Mouse (Mus musculus) duodenum, adult 2 months (tissue): ENCODE measurements around the gene Gngt2. TPM values are rescaled to one million over a fixed set of nuclear protein-coding genes. Genes with fewer than 3 reads are reported as not detected.

Experiments used
- polyA plus RNA-seq: library from polyadenylated mRNA; depleted of rRNA; stranded (reverse); fragments of >200 nt; gene quantifications from 2 replicates; pipeline ENCODE4 v1.2.3, GENCODE M21; 2012; ENCODE audit warnings: low replicate concordance; rRNA removed

Gngt2 gene
- polyA plus RNA-seq: 0.74 and 4.5 TPM in 2 replicates

DNA sequence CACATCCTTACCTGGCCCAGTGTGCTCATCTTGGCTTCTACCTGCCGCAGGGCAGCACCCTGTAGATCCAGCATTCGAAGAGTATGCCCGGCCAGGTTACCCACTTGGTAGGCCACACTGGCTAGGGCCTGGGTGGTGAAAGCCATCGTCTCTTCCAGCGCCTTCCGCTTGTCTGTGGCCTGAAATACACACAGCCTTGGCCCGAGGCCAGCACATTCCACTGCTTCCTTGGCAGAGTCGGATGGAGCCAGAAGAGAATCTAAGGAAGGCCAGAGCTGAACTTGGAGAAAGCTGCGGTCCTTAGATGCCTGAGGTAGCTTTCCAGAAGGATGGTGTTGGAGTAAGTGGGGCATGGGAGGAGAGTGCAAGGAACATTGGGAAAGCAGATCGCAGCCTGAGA, at the start of gene Gngt2:
Gngt2 (plus strand) TSS at position 158 of the 400 bp plus-strand sequence.

GRCm38 (mm10) chr11:95824071-95824876, 12.7 kb upstream of the Gngt2 start, which contains the start of gene Phospho1:
Gene Phospho1 (plus strand): TSS chr11:95824499.

DNA sequence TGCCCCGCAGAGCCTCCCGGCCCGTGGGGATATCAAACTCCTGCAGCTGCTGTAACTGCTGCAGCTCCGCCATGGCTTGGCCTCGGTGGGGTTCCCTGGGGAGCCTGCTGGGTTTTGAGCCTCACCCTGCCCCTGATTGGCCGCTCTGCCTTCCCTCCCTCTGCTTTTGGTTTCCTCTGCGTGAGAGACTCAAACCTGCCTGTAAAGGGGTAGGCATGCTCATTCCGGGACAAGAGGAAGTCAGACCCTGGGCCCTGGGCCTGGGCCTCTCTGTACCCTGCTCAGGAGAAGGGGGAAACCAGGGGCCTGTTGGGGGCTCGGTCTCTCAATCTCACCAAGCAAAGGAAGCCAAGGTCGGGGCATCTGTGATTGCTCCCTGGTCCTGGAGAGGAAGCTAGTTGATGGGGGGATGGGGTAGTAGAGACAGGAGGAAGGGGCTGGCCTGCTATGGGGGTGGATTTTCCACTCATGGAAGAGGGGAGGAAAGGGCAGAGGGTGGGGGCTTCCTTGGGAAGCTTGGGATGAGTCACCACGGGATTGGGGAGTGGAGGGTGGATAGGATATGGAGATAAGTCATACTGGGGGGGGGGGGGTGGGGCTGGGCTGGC, 5.2 kb downstream of the Gngt2 start, which contains the start of gene Abi3:
Abi3 (minus strand) TSS at position 403 of the 608 bp plus-strand sequence.

Other genes with a start within 250 kb of the Gngt2 start
- 5.6 and 8.4 TPM in 2 replicates for gene Ngfr, start 249.5 kb upstream of the Gngt2 start, polyA plus RNA-seq
- gene Phb, start 170.3 kb upstream of the Gngt2 start, polyA plus RNA-seq: 79.3 and 118 TPM in 2 replicates
- 20.0 TPM in 2 replicates for gene Zfp652, start 124.5 kb upstream of the Gngt2 start, polyA plus RNA-seq
- 0.02 TPM in 1 of 2 replicates, not detected in the other for gene B130006D01Rik, start 113.6 kb upstream of the Gngt2 start, polyA plus RNA-seq
- gene Phospho1, start 12.7 kb upstream of the Gngt2 start, polyA plus RNA-seq: 448 and 683 TPM in 2 replicates
- 37.9 and 75.9 TPM in 2 replicates for gene Abi3, start 5.3 kb downstream of the Gngt2 start, polyA plus RNA-seq
- gene B4galnt2, start 77.7 kb downstream of the Gngt2 start, polyA plus RNA-seq: 60.2 and 69.6 TPM in 2 replicates
- 0.01 TPM in 1 of 2 replicates, not detected in the other for gene Igf2bp1, start 168.7 kb downstream of the Gngt2 start, polyA plus RNA-seq
- gene Gip, start 187.3 kb downstream of the Gngt2 start, polyA plus RNA-seq: 29.2 and 58.2 TPM in 2 replicates
- 12.5 and 20.3 TPM in 2 replicates for gene Snf8, start 197.7 kb downstream of the Gngt2 start, polyA plus RNA-seq
- 13.4 and 17.6 TPM in 2 replicates for gene Ube2z, start 228.2 kb downstream of the Gngt2 start, polyA plus RNA-seq
- gene Atp5g1, start 238.5 kb downstream of the Gngt2 start, polyA plus RNA-seq: 1,425 and 1,729 TPM in 2 replicates